Mouse (Mus musculus) lung, postnatal 0 days (tissue): Measurements from ENCODE around the gene Ube3a. TPM values are rescaled to one million over a fixed set of nuclear protein-coding genes. Genes with fewer than 3 reads are reported as not detected.

ENCODE experiments used
- ATAC-seq: fragments of 200-750 bp; cut with Nextera tagmentation; 2 replicates; pipeline ENCODE4 v1.8.0; 2017; ENCODE audit warnings: moderate library complexity
- DNase-seq: peaks from one replicate; pipeline ENCODE4 v3.0.0-alpha.2; 2016; ENCODE audit warnings: low spot score
- H3K27ac ChIP-seq: fragments of 300-500 bp; sonication (generic); 2 replicates; pipeline ENCODE4 v1.5.1; 2014; ENCODE audit warnings: antibody characterized with exemption, mild to moderate bottlenecking, low read length, mixed read lengths
- H3K27me3 ChIP-seq: fragments of 300-500 bp; sonication (generic); replicated peaks from 2 replicates; pipeline ENCODE4 v1.6.1; 2014; ENCODE audit warnings: low read length, mixed read lengths; ENCODE audit not compliant: insufficient read depth
- H3K36me3 ChIP-seq: fragments of 300-500 bp; sonication (generic); 2 replicates; pipeline ENCODE4 v1.6.1; 2014; ENCODE audit warnings: low read length, mixed read lengths; ENCODE audit not compliant: insufficient read depth
- H3K4me1 ChIP-seq: fragments of 300-500 bp; sonication (generic); 2 replicates; pipeline ENCODE4 v1.6.1; 2014; ENCODE audit warnings: antibody characterized with exemption, low read depth, low read length, mixed read lengths; ENCODE audit not compliant: insufficient read depth
- H3K4me2 ChIP-seq: fragments of 300-500 bp; sonication (generic); replicated peaks from 2 replicates; pipeline ENCODE4 v1.6.1; 2014; ENCODE audit warnings: low read depth, mild to moderate bottlenecking, low read length, moderate library complexity, mixed read lengths
- H3K4me3 ChIP-seq: fragments of 300-500 bp; sonication (generic); 2 replicates; pipeline ENCODE4 v1.5.1; 2014; ENCODE audit warnings: low read depth, low read length
- H3K9ac ChIP-seq: fragments of 300-500 bp; sonication (generic); replicated peaks from 2 replicates; pipeline ENCODE4 v1.6.1; 2014; ENCODE audit warnings: low read depth, mild to moderate bottlenecking
- H3K9me3 ChIP-seq: fragments of 300-500 bp; sonication (generic); 2 replicates; pipeline ENCODE4 v1.6.1; 2016; ENCODE audit warnings: low read length, mixed read lengths
- CTCF ChIP-seq: IDR thresholded peaks from 2 replicates; pipeline ENCODE4 v1.5.1; 2016; ENCODE audit warnings: antibody characterized with exemption, mild to moderate bottlenecking
- EP300 ChIP-seq: IDR thresholded peaks from 2 replicates; pipeline ENCODE4 v1.6.1; 2016; ENCODE audit warnings: antibody characterized with exemption, mild to moderate bottlenecking, control low read depth
- WGBS: fragments of 180-500 bp; shearing (Covaris S2); extraction: QIAGEN DNeasy Blood & Tissue Kit; methylation state at CpG from one replicate; pipeline ENCODE4 v1.1.7; 2014; 5-methylcytosine and 5-hydroxymethylcytosine counted together
- polyA plus RNA-seq: library from polyadenylated mRNA; unstranded; fragments of >200 nt; fragmentation: Nextera tagmentation; extraction: Ambion mirVana; gene quantifications from 2 replicates; pipeline ENCODE4 v1.2.1, GENCODE M21; 2015

The Ube3a gene
- 107 and 116 TPM in 2 replicates for polyA plus RNA-seq

DNA sequence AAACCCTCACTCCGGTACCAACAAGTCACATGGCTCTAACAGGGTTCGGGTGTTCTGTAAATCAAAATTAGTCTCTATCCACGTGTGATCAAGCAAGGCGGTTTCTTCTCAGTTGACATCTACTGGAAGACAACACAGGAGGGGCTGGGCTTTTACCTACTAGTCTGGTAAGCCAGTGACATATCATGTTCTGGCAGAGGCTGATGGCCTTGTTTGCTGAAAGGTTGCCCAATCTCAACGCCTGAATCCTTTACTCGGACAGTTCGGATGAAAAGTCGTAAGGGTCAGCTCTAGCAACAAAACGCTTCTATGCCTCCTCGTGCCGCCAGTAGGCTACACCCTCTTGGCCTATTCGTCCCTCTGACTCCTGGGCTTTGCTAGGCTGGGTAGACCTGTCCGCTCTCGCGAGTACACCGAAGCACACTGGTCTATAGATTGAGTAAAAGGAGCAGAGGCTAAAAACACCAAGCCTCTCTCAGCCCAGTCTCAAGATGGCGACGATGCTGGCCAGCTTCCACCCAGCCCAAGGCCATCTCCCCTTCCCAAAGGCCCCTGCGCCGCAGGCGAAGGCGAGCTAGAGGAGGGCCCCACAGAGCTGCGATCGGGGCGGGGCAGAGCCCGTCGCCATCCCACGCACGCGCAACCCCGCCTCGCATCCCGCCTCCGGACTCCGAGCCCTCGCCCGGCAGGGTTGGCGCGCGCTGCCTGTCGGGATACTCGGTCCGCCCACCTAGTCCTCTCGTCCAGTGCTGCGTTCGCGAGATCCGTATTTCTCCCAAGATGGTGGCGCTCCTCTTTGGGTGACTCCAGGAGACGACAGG is at the start of gene Ube3a:
Gene Ube3a, plus strand, starts transcription at position 706 of the 821 bp plus-strand sequence.
- H3K4me1 ChIP-seq, result peaks cover 3% of the 10 kb centered on the region; the same call in 1 of the 2 replicates
- DNase-seq (peak; percentile 99), ATAC-seq (peak; percentile 98)
- H3K27ac ChIP-seq, result peak within 1 kb of the TSS; percentile 95
- H3K4me3 ChIP-seq, result peak within 1 kb of the TSS; percentile 92
- H3K4me2 ChIP-seq, result peak within 1 kb of the TSS; percentile 84
- no peaks in the 10 kb centered on the region for H3K36me3 ChIP-seq
- peak within 1 kb of the TSS; percentile 98 for H3K9ac ChIP-seq
- whole genome bisulfite sequencing, result under 1% methylated on average over 37 of the region's 50 CpGs
- TF ChIP-seq EP300, result peak; percentile 30; the same call in 1 of the 2 replicates
- TF ChIP-seq CTCF, result peak; percentile 48
- H3K9me3 ChIP-seq, result no peaks in the 10 kb centered on the region
- no peaks in the 10 kb centered on the region for H3K27me3 ChIP-seq

DNA sequence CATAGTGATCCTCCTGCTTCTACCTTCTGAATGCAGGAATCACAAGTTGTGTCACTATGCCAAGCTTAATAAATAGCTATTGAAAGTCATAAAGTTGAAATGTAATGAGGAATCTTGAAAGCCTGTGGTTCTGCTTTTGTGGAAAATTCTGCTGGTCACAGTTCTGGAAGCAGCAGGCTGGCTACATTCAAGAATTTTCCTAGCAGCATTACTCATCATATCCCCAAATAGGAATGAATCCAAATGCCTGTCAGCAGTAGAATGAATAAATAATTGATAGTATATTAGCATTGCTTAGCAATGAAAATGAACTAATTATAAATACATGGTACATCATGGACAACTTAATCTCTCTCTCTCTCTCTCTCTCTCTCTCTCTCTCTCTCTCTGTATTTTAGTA is 35.7 kb upstream of the Ube3a start:
- DNase-seq, result no peak
- no peak overlapping the region for H3K9ac ChIP-seq
- H3K4me2 ChIP-seq, result no peak overlapping the region
- no peak for ATAC-seq
- H3K4me3 ChIP-seq, result no peak overlapping the region
- no peaks in the 10 kb centered on the region for H3K36me3 ChIP-seq
- H3K4me1 ChIP-seq, result no peaks in the 10 kb centered on the region
- no peaks in the 10 kb centered on the region for H3K9me3 ChIP-seq
- no peak overlapping the region for H3K27ac ChIP-seq
- TF ChIP-seq CTCF (no peak), EP300 (no peak)
- no peaks in the 10 kb centered on the region for H3K27me3 ChIP-seq

DNA sequence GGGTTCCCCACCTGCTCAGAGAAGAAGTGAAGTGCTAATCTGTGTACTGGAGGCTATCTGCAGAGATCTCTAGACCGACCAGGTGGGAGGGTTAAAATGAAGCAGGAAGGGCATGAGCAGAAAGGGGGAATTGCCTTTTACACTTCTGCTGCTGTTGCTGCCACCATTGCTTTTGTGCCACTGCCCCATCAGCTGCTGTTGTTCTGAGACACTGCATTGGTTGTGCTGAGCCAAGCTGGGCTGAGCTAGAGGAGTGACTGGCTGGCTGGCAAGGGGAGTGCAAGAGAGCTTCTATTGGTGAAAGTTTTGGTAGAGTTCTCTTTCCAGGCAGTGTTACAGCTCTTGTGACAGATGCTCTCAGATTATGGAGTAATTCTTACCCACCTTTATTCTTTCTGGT is 13.6 kb upstream of the Ube3a start:
- H3K27ac ChIP-seq, result no peak overlapping the region
- ATAC-seq (no peak), DNase-seq (no peak)
- H3K36me3 ChIP-seq, result no peaks in the 10 kb centered on the region
- WGBS, result 68% methylated on average over 1 of the region's 1 CpGs
- H3K4me1 ChIP-seq, result no peaks in the 10 kb centered on the region
- no peak overlapping the region for H3K9ac ChIP-seq
- no peak overlapping the region for H3K4me2 ChIP-seq
- no peaks in the 10 kb centered on the region for H3K9me3 ChIP-seq
- no peak for TF ChIP-seq CTCF
- TF ChIP-seq EP300, result no peak
- H3K4me3 ChIP-seq, result no peak overlapping the region
- H3K27me3 ChIP-seq, result no peaks in the 10 kb centered on the region

DNA sequence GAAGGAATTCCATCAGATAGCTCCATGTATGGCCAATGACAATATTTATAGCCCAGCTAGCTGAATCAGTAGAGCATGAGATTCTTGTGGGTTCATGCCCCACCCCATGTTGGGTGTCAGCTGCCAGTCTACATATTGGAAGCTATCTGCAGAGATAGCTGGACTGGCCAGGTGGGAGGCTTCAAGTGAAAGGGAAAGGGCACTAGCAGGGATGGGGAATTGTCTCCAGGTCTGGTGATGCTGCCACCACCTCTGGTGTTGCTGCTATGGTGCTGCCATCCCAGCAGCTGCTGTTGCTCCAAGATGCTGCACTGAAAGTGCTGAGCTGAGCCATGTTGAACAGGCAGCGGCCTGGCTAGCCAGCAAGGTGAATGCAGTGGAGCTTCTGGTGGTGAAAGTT is 7.3 kb upstream of the Ube3a start:
- no peaks in the 10 kb centered on the region for H3K9me3 ChIP-seq
- no peak overlapping the region for H3K9ac ChIP-seq
- H3K4me1 ChIP-seq, result no peaks in the 10 kb centered on the region
- WGBS, result 74% methylated on average over 1 of the region's 1 CpGs
- DNase-seq, result no peak
- TF ChIP-seq CTCF (no peak), EP300 (no peak)
- no peak overlapping the region for H3K4me2 ChIP-seq
- H3K27me3 ChIP-seq, result no peaks in the 10 kb centered on the region
- H3K27ac ChIP-seq, result no peak overlapping the region
- H3K4me3 ChIP-seq, result no peak overlapping the region
- no peak for ATAC-seq
- no peaks in the 10 kb centered on the region for H3K36me3 ChIP-seq

GRCm38 (mm10) chr7:59228866-59229182 is 274 bp downstream of the Ube3a start:
- peak; percentile 56 for ATAC-seq
- Histone ChIP-seq H3K9me3 (no peaks in the 10 kb centered on the region), H3K4me1 (peaks cover 3% of the 10 kb centered on the region; the same call in 1 of the 2 replicates), H3K4me3 (peak overlapping the region; percentile 92), H3K36me3 (no peaks in the 10 kb centered on the region), H3K27ac (peak overlapping the region; percentile 95), H3K27me3 (no peaks in the 10 kb centered on the region), H3K9ac (peak overlapping the region; percentile 98), H3K4me2 (peak overlapping the region; percentile 84)
- 5% methylated on average over 34 of the region's 39 CpGs for WGBS
- DNase-seq, result no peak
- no peak for TF ChIP-seq EP300
- peak; percentile 63 for TF ChIP-seq CTCF

GRCm38 (mm10) chr7:59229183-59229911 is 797 bp downstream of the Ube3a start:
- peak; percentile 70 for DNase-seq
- under 1% methylated on average over 51 of the region's 52 CpGs for WGBS
- peak overlapping the region; percentile 95 for H3K27ac ChIP-seq
- ATAC-seq, result peak; percentile 46
- H3K27me3 ChIP-seq, result no peaks in the 10 kb centered on the region
- peaks cover 3% of the 10 kb centered on the region; the same call in 1 of the 2 replicates for H3K4me1 ChIP-seq
- peak overlapping the region; percentile 98 for H3K9ac ChIP-seq
- TF ChIP-seq CTCF (no peak), EP300 (no peak)
- no peaks in the 10 kb centered on the region for H3K36me3 ChIP-seq
- H3K4me2 ChIP-seq, result peak overlapping the region; percentile 84
- no peaks in the 10 kb centered on the region for H3K9me3 ChIP-seq
- peak overlapping the region; percentile 92 for H3K4me3 ChIP-seq
